Mouse (Mus musculus) thymus, adult 2 months (tissue): Measurements from ENCODE around the gene Olfr592.
"Not testable (repeated sequence)": the region's sequence is repeated elsewhere in the genome, so short reads cannot be mapped to it uniquely, and the experiment has no call there.

Source experiments
- CTCF ChIP-seq: fragments of 200-500 bp; IDR thresholded peaks from 2 replicates; pipeline ENCODE4 v1.5.1; 2012; ENCODE audit warnings: mild to moderate bottlenecking, control low read depth, low read length, moderate library complexity, borderline replicate concordance; ENCODE audit not compliant: control insufficient read depth, poor library complexity, insufficient read depth; ENCODE audit errors: extremely low read depth
- POLR2A ChIP-seq: fragments of 200-500 bp; IDR thresholded peaks from 2 replicates; pipeline ENCODE4 v1.6.1; 2012; ENCODE audit warnings: mild to moderate bottlenecking, low read length, control low read depth, moderate library complexity; ENCODE audit not compliant: control insufficient read depth, poor library complexity, insufficient read depth; ENCODE audit errors: extremely low read depth

GRCm38 (mm10) chr7:103212050-103212449, 27.4 kb downstream of the Olfr592 start:
- TF ChIP-seq POLR2A, CTCF: not testable (repeated sequence)
